Mouse (Mus musculus) intestine, embryonic 14.5 days (tissue): ENCODE measurements around the gene Pnkd. TPM values are rescaled to one million over a fixed set of nuclear protein-coding genes. Genes with fewer than 3 reads are reported as not detected.

ENCODE experiments used
- ATAC-seq: fragments of 200-750 bp; cut with Nextera tagmentation; replicated peaks from 2 replicates; pipeline ENCODE4 v1.8.0; 2017; ENCODE audit warnings: low read depth, moderate number of reproducible peaks, moderate TSS enrichment, moderate library complexity; ENCODE audit not compliant: low FRiP score, low TSS enrichment
- DNase-seq: peaks from one replicate; pipeline ENCODE4 v3.0.0-alpha.2; 2018; ENCODE audit warnings: low spot score
- H3K27ac ChIP-seq: fragments of 300-500 bp; sonication (generic); 2 replicates; pipeline ENCODE4 v1.5.1; 2014; ENCODE audit warnings: low read depth, mild to moderate bottlenecking, control low read depth
- H3K27me3 ChIP-seq: fragments of 300-500 bp; sonication (generic); replicated peaks from 2 replicates; pipeline ENCODE4 v1.6.1; 2014; ENCODE audit warnings: low read length, control low read depth; ENCODE audit not compliant: control insufficient read depth, insufficient read depth
- H3K36me3 ChIP-seq: fragments of 300-500 bp; sonication (generic); 2 replicates; pipeline ENCODE4 v1.6.1; 2014; ENCODE audit warnings: low read length, control low read depth; ENCODE audit not compliant: control insufficient read depth, insufficient read depth
- H3K4me1 ChIP-seq: fragments of 300-500 bp; sonication (generic); replicated peaks from 2 replicates; pipeline ENCODE4 v1.6.1; 2014; ENCODE audit warnings: low read length, control low read depth, mixed read lengths; ENCODE audit not compliant: control insufficient read depth, insufficient read depth
- H3K4me2 ChIP-seq: fragments of 300-500 bp; sonication (generic); 2 replicates; pipeline ENCODE4 v1.6.1; 2014; ENCODE audit warnings: low read length
- H3K4me3 ChIP-seq: fragments of 300-500 bp; sonication (generic); 2 replicates; pipeline ENCODE4 v1.5.1; 2014; ENCODE audit warnings: low read depth, low read length, control low read depth, mixed read lengths
- H3K9ac ChIP-seq: fragments of 300-500 bp; sonication (generic); 2 replicates; pipeline ENCODE4 v1.6.1; 2014; ENCODE audit warnings: mild to moderate bottlenecking, low read length
- H3K9me3 ChIP-seq: fragments of 300-500 bp; sonication (generic); 2 replicates; pipeline ENCODE4 v1.6.1; 2016; ENCODE audit warnings: low read length, control low read depth; ENCODE audit not compliant: control insufficient read depth
- WGBS: fragments of 180-500 bp; shearing (Covaris S2); extraction: QIAGEN DNeasy Blood & Tissue Kit; methylation state at CpG from one replicate; pipeline ENCODE4 v1.1.7; 2014; 5-methylcytosine and 5-hydroxymethylcytosine counted together
- polyA plus RNA-seq: library from polyadenylated mRNA; unstranded; fragments of >200 nt; fragmentation: Nextera tagmentation; extraction: Ambion mirVana; gene quantifications from 2 replicates; pipeline ENCODE4 v1.2.1, GENCODE M21; 2014

The Pnkd gene
- polyA plus RNA-seq, 1 experiment from 2014 or later, result 142 TPM

DNA sequence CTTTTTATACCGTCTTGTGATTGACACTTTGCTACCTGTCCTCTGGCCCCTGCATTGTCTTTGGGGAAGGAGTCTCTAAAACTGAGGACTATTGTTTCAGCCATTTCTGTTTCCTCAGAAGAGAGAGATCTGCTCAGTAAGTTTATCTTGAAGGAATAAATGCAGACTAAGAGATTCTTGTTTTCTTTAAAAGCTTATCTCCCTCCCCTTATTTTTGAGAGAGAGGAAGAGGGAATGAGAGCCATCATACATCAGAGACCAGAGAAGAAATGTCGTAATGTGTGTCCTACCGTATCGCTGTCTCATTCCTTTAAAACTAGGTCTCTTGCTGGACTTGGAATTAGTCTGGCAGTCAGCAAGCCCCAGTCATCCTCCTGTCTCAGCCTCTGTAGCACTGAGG is 43.9 kb upstream of the Pnkd start:
- Histone ChIP-seq H3K27me3 (no peaks in the 10 kb centered on the region), H3K4me1 (peaks cover 48% of the 10 kb centered on the region), H3K9me3 (no peaks in the 10 kb centered on the region), H3K9ac (no peak overlapping the region), H3K4me3 (0 out of 2 replicates have a peak overlapping the region, but pooled peaks have one; percentile 0), H3K4me2 (peak overlapping the region; percentile 74), H3K27ac (peak overlapping the region; percentile 76), H3K36me3 (no peaks in the 10 kb centered on the region; the same call in 1 of the 2 replicates)
- ATAC-seq (no peak), DNase-seq (no peak)
- WGBS, result 48% methylated on average over 4 of the region's 4 CpGs

DNA sequence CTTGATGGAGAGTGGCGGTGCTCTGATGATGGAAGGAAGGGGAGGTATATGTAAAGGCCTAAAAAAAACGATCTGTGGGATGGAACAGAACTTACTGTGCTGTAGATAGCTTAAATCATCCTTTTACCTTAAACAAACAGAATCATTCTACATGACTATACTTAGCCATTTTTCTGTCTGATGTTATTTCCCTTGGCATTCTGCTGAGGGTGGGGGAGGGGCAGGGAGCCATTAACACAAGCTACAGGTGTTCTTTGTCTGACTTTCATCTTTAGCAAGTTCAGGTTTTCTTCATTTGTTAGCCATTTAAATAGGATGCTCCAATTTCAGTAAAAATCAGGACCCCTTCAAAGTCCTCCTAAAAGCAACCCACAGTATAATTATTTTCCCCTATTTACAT is 39.2 kb upstream of the Pnkd start:
- Histone ChIP-seq H3K4me1 (peaks cover 20% of the 10 kb centered on the region), H3K27ac (no peak overlapping the region), H3K4me2 (no peak overlapping the region), H3K9me3 (no peaks in the 10 kb centered on the region), H3K36me3 (peaks cover 37% of the 10 kb centered on the region), H3K27me3 (no peaks in the 10 kb centered on the region), H3K4me3 (no peak overlapping the region), H3K9ac (no peak overlapping the region)
- no peak for DNase-seq
- no peak for ATAC-seq
- 44% methylated on average over 2 of the region's 2 CpGs for WGBS

GRCm38 (mm10) chr1:74248799-74249198 is 35.9 kb upstream of the Pnkd start:
- H3K4me3 ChIP-seq, result no peak overlapping the region
- H3K36me3 ChIP-seq, result peaks cover 70% of the 10 kb centered on the region
- no peaks in the 10 kb centered on the region for H3K9me3 ChIP-seq
- no peak for DNase-seq
- 39% methylated on average over 1 of the region's 1 CpGs for WGBS
- H3K4me1 ChIP-seq, result peaks cover 10% of the 10 kb centered on the region
- no peaks in the 10 kb centered on the region for H3K27me3 ChIP-seq
- H3K27ac ChIP-seq, result peak overlapping the region; percentile 78
- no peak overlapping the region for H3K9ac ChIP-seq
- H3K4me2 ChIP-seq, result no peak overlapping the region; the same call in 1 of the 2 replicates
- ATAC-seq, result 0 out of 2 replicates have a peak, but pooled peaks have one; percentile 35

DNA sequence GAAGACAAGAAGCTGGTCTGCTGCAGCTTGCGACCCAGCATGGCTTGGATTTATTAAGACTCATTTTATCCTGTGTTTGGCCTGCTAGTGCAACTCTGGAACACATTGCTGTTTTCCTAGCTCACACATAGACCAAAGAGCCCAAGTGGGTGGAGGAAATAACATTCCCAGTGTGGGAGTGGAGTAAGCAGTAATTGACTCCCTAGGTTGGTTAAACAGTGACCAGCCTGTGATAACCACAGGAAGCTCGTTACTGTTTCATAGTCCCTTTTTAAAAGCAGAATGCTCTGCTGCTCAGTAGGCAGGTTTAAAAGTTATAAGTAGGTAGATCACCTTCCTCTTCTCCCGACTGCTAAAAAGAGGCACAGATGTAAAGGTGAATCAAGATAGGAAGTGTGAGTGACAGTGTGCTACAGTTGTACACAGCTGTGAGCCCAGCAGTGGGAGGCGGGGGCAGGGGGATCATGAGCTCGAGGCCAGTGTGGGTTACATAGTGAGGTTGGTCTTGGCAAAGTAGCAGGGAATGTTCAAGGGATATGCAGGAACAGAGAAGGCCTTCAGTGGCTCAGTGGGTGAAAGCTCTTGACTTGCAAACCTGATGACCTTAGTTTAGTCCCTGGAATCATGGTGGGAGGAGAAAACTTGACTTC is 35.3 kb upstream of the Pnkd start:
- H3K4me1 ChIP-seq, result peaks cover 4% of the 10 kb centered on the region
- no peak overlapping the region for H3K4me2 ChIP-seq
- no peak overlapping the region for H3K4me3 ChIP-seq
- WGBS, result 67% methylated on average over 5 of the region's 5 CpGs
- no peak overlapping the region for H3K9ac ChIP-seq
- no peaks in the 10 kb centered on the region for H3K27me3 ChIP-seq
- ATAC-seq (0 out of 2 replicates have a peak, but pooled peaks have one; percentile 40), DNase-seq (no peak)
- peaks cover 77% of the 10 kb centered on the region for H3K36me3 ChIP-seq
- H3K9me3 ChIP-seq, result no peaks in the 10 kb centered on the region
- H3K27ac ChIP-seq, result peak overlapping the region; percentile 78

- 82% methylated on average over 4 of the region's 4 CpGs for WGBS
- Histone ChIP-seq H3K27me3 (no peaks in the 10 kb centered on the region), H3K4me2 (no peak overlapping the region)
These were observed 34.6 kb upstream of the Pnkd start for GRCm38 (mm10) chr1:74250096-74250495.

GRCm38 (mm10) chr1:74255704-74256345 is 28.9 kb upstream of the Pnkd start:
- 87% methylated on average over 8 of the region's 8 CpGs for WGBS
- H3K9me3 ChIP-seq, result no peaks in the 10 kb centered on the region
- no peaks in the 10 kb centered on the region for H3K4me1 ChIP-seq
- 0 out of 2 replicates have a peak, but pooled peaks have one; percentile 12 for ATAC-seq
- H3K36me3 ChIP-seq, result peaks cover 94% of the 10 kb centered on the region
- H3K27me3 ChIP-seq, result no peaks in the 10 kb centered on the region
- DNase-seq, result no peak
- H3K9ac ChIP-seq, result no peak overlapping the region
- no peak overlapping the region for H3K4me3 ChIP-seq
- no peak overlapping the region for H3K4me2 ChIP-seq
- H3K27ac ChIP-seq, result no peak overlapping the region

More at GRCm38 (mm10) chr1:74250096-74250495, 34.6 kb upstream of the Pnkd start:
- Histone ChIP-seq H3K9me3 (no peaks in the 10 kb centered on the region), H3K27ac (peak overlapping the region; percentile 78), H3K4me1 (peaks cover 3% of the 10 kb centered on the region), H3K36me3 (peaks cover 83% of the 10 kb centered on the region), H3K9ac (no peak overlapping the region), H3K4me3 (no peak overlapping the region)
- DNase-seq (no peak), ATAC-seq (no peak)

DNA sequence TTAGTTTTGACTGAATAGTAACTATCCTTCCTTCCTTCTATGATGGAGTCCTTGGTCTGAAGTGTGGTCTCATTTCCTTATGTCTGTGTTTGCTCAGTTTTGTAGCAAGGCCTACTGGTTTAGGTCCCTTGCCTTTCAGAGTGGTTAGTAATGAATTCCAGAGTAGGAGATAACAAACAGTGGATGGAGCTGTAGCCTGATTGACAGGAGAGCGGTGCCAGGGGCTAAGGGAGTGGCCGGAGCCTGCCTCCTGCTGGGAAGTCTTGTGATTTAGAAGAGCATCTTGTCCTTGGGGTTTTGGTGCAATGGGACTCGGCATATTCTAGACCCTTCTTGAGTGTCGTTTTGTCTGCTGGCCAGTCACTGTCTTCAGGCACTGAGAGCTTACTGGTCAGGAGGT is 27.9 kb upstream of the Pnkd start:
- no peak overlapping the region for H3K4me3 ChIP-seq
- no peak overlapping the region for H3K9ac ChIP-seq
- peaks cover 94% of the 10 kb centered on the region for H3K36me3 ChIP-seq
- no peak for ATAC-seq
- no peaks in the 10 kb centered on the region for H3K9me3 ChIP-seq
- WGBS, result 84% methylated on average over 4 of the region's 4 CpGs
- no peak overlapping the region for H3K4me2 ChIP-seq
- no peak for DNase-seq
- no peaks in the 10 kb centered on the region for H3K27me3 ChIP-seq
- H3K4me1 ChIP-seq, result no peaks in the 10 kb centered on the region
- H3K27ac ChIP-seq, result no peak overlapping the region

- Histone ChIP-seq H3K27ac (no peak overlapping the region), H3K27me3 (no peaks in the 10 kb centered on the region), H3K4me3 (no peak overlapping the region), H3K4me2 (no peak overlapping the region), H3K4me1 (no peaks in the 10 kb centered on the region), H3K9me3 (no peaks in the 10 kb centered on the region), H3K36me3 (peaks cover 94% of the 10 kb centered on the region), H3K9ac (no peak overlapping the region)
- WGBS, result 82% methylated on average over 6 of the region's 6 CpGs
- DNase-seq (no peak), ATAC-seq (no peak)
These were observed 22.2 kb upstream of the Pnkd start for GRCm38 (mm10) chr1:74262510-74262909.
